Comparison of ENCODE assay signal across 31 mouse cellular contexts in the genomic region with DNA sequence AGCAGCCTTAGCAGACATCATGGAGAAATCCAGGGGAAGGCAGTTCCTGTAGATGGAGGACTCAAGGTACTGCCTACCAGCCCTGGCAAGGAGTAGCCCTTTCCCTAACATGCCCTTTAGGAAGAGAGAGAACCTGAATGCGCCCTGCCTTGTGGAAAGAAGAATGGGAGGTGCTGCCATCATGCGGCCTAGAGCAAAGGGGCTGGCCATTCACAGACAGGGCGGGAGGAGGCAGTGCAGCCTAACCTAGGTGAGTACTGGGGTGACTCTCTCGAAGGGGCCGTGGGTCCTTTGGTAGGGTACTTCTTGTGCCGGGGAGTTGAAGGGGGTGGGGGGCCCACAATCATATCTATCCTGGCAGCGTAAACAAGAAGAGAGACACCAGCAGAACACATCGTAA. TPM values are rescaled to one million over a fixed set of nuclear protein-coding genes. Genes with fewer than 3 reads are reported as not detected.
DNase-seq lines count a peak whose midpoint lies in the region; ATAC-seq and TF ChIP-seq lines count a peak whose summit lies in the region.
"Had no signal": no experiment of that assay in that cellular context is flagged by ENCODE, and none has a peak within 500 bp of the region (broad histone marks: within the 10 kb centered on the region; RNA-seq: fewer than 3 reads in every experiment).

No protein-coding gene starts in this region.

- no peaks in the 10 kb centered on the region for H3K27me3 ChIP-seq in forebrain, postnatal 0 days (ENCODE audit: insufficient read depth, low read length)
- no peaks in the 10 kb centered on the region for H3K27me3 ChIP-seq in forebrain, embryonic 11.5 days (ENCODE audit: control insufficient read depth, insufficient read depth, low read length)
- H3K27me3 ChIP-seq in kidney, adult 2 months (replicated peaks; ENCODE audit: control insufficient read depth, insufficient read depth, low read length) = no peaks in the 10 kb centered on the region
- H3K27me3 ChIP-seq: embryonic facial prominence, embryonic 12.5 days; forebrain, embryonic 15.5 days; limb, embryonic 13.5 days; lung, embryonic 15.5 days; midbrain, embryonic 12.5 days; neural tube, embryonic 13.5 days had no signal

- TF ChIP-seq CTCF in forebrain, postnatal 0 days (IDR thresholded peaks at IDR 0.05; ENCODE audit: low read depth) = peak; percentile 52
- TF ChIP-seq CTCF in layer of hippocampus, adult 2 months (conservative IDR thresholded peaks at IDR 0.05) = peak; percentile 43
- TF ChIP-seq CTCF in kidney, adult 2 months (conservative IDR thresholded peaks at IDR 0.05; ENCODE audit: insufficient read depth, insufficient read length, low read depth, low read length) = no peak

- no peak overlapping the region for H3K4me3 ChIP-seq in forebrain, postnatal 0 days (ENCODE audit: low read depth, low read length)
- no peak overlapping the region for H3K4me3 ChIP-seq in forebrain, embryonic 11.5 days (ENCODE audit: low read depth, low read length)
- no peak overlapping the region for H3K4me3 ChIP-seq in layer of hippocampus, adult 2 months
- no peak overlapping the region for H3K4me3 ChIP-seq in kidney, adult 2 months (ENCODE audit: insufficient read depth, low read depth, low read length)
- H3K4me3 ChIP-seq: embryonic facial prominence, embryonic 12.5 days; forebrain, embryonic 15.5 days; gastrocnemius, adult 2 months; heart, adult 2 months; heart, embryonic 12.5 days; kidney, embryonic 15.5 days; limb, embryonic 13.5 days; liver, embryonic 13.5 days; lung, embryonic 15.5 days; midbrain, embryonic 12.5 days; neural tube, embryonic 13.5 days had no signal

- H3K4me2 ChIP-seq in forebrain, postnatal 0 days (ENCODE audit: low read depth) = no peak overlapping the region
- H3K4me2 ChIP-seq in forebrain, embryonic 11.5 days (ENCODE audit: low read depth, low read length, severe bottlenecking) = no peak overlapping the region
- H3K4me2 ChIP-seq: embryonic facial prominence, embryonic 12.5 days; forebrain, embryonic 15.5 days; heart, embryonic 12.5 days; kidney, embryonic 15.5 days; limb, embryonic 13.5 days; liver, embryonic 13.5 days; lung, embryonic 15.5 days; midbrain, embryonic 12.5 days; neural tube, embryonic 13.5 days had no signal

- ATAC-seq in forebrain, postnatal 0 days = peak; percentile 42; the same call in 1 of the 2 replicates
- no peak for ATAC-seq in forebrain, embryonic 11.5 days (replicated peaks; ENCODE audit: low FRiP score)
- ATAC-seq: forebrain, embryonic 15.5 days had no signal

- no peak overlapping the region for H3K27ac ChIP-seq in forebrain, postnatal 0 days (ENCODE audit: low read depth, low read length)
- no peak overlapping the region for H3K27ac ChIP-seq in forebrain, embryonic 11.5 days (ENCODE audit: low read depth, low read length)
- H3K27ac ChIP-seq in layer of hippocampus, adult 2 months = no peak overlapping the region
- no peak overlapping the region for H3K27ac ChIP-seq in kidney, adult 2 months (ENCODE audit: insufficient read depth, low read depth, low read length)
- H3K27ac ChIP-seq: embryonic facial prominence, embryonic 12.5 days; forebrain, embryonic 15.5 days; gastrocnemius, adult 2 months; heart, adult 2 months; kidney, embryonic 15.5 days; limb, embryonic 13.5 days; liver, embryonic 13.5 days; lung, embryonic 15.5 days; midbrain, embryonic 12.5 days; neural tube, embryonic 13.5 days had no signal

- DNase-seq in forebrain, postnatal 0 days = no peak
- no peak for DNase-seq in forebrain, embryonic 11.5 days (ENCODE audit: low spot score)
- DNase-seq in layer of hippocampus, adult 2 months (ENCODE audit: low spot score in 2 of 2) = no peak
- DNase-seq in layer of hippocampus, postnatal 36 days = no peak
- peak; percentile 10 for DNase-seq in retina, postnatal 1 day
- no peak for DNase-seq in retina, embryonic 14.5 days (ENCODE audit: low spot score)
- no peak for DNase-seq in kidney, adult 2 months
- DNase-seq: adrenal gland, postnatal 36 days; cerebellum, adult 9-11 months; embryo, embryonic 11 days; gastrocnemius, adult 2 months; gastrocnemius, postnatal 36 days; heart, adult 2 months; heart, postnatal 10 days; kidney, adult 11 months; kidney, postnatal 25 days; liver, embryonic 13.5 days; lung, postnatal 36 days; right cerebral cortex, postnatal 25 days; thymus, adult 18-20 months; thymus, postnatal 25 days had no signal

- no peaks in the 10 kb centered on the region for H3K4me1 ChIP-seq in forebrain, postnatal 0 days (ENCODE audit: insufficient read depth)
- no peaks in the 10 kb centered on the region for H3K4me1 ChIP-seq in forebrain, embryonic 11.5 days (replicated peaks; ENCODE audit: control insufficient read depth, insufficient read depth, low read length)
- no peaks in the 10 kb centered on the region for H3K4me1 ChIP-seq in kidney, adult 2 months (ENCODE audit: control insufficient read depth, insufficient read depth, low read length)
- H3K4me1 ChIP-seq: embryonic facial prominence, embryonic 12.5 days; forebrain, embryonic 15.5 days; limb, embryonic 13.5 days; lung, embryonic 15.5 days; neural tube, embryonic 13.5 days had no signal

- no peaks in the 10 kb centered on the region for H3K9me3 ChIP-seq in forebrain, postnatal 0 days (ENCODE audit: low read length)
- H3K9me3 ChIP-seq in forebrain, embryonic 11.5 days (ENCODE audit: control insufficient read depth, low read length) = no peaks in the 10 kb centered on the region
- H3K9me3 ChIP-seq: embryonic facial prominence, embryonic 12.5 days; forebrain, embryonic 15.5 days; heart, embryonic 12.5 days; kidney, embryonic 15.5 days; limb, embryonic 13.5 days; liver, embryonic 13.5 days; lung, embryonic 15.5 days; midbrain, embryonic 12.5 days; neural tube, embryonic 13.5 days had no signal

- peaks cover 59% of the 10 kb centered on the region for H3K36me3 ChIP-seq in forebrain, postnatal 0 days (ENCODE audit: insufficient read depth)
- H3K36me3 ChIP-seq in forebrain, embryonic 11.5 days (ENCODE audit: control insufficient read depth, insufficient read depth, low read length) = no peaks in the 10 kb centered on the region
- H3K36me3 ChIP-seq in kidney, adult 2 months (ENCODE audit: control insufficient read depth, insufficient read depth, low read length) = no peaks in the 10 kb centered on the region
- H3K36me3 ChIP-seq: embryonic facial prominence, embryonic 12.5 days; heart, embryonic 12.5 days; kidney, embryonic 15.5 days; limb, embryonic 13.5 days; liver, embryonic 13.5 days; lung, embryonic 15.5 days had no signal

- 70% methylated on average over 8 of the region's 8 CpGs for WGBS in forebrain, postnatal 0 days
- WGBS in forebrain, embryonic 11.5 days = 57% methylated on average over 8 of the region's 8 CpGs
- WGBS in kidney, adult 2 months = 73% methylated on average over 8 of the region's 8 CpGs

- H3K9ac ChIP-seq in forebrain, postnatal 0 days = no peak overlapping the region
- H3K9ac ChIP-seq in forebrain, embryonic 11.5 days (ENCODE audit: low read length) = no peak overlapping the region
- H3K9ac ChIP-seq: embryonic facial prominence, embryonic 12.5 days; forebrain, embryonic 15.5 days; heart, embryonic 12.5 days; kidney, embryonic 15.5 days; limb, embryonic 13.5 days; liver, embryonic 13.5 days; lung, embryonic 15.5 days; midbrain, embryonic 12.5 days; neural tube, embryonic 13.5 days had no signal

- TF ChIP-seq POLR2A in kidney, adult 2 months (IDR thresholded peaks at IDR 0.05; ENCODE audit: low read depth, low read length) = no peak

RNA-seq across cellular contexts. Expression of a gene that starts 41.7 kb away (rescaled TPM):
- 14.9 and 17.8 TPM in 2 replicates for total RNA-seq in forebrain, postnatal 0 days (2014; rRNA removed)
- polyA plus RNA-seq in forebrain, postnatal 0 days (2015; fragmentation: Nextera tagmentation; extraction: Ambion mirVana) = 12.1 and 24.2 TPM in 2 replicates
- 18.7 and 19.3 TPM in 2 replicates for polyA plus RNA-seq in forebrain, embryonic 11.5 days (2014; fragmentation: Nextera tagmentation; extraction: Ambion mirVana)
- total RNA-seq in layer of hippocampus, adult 2 months (2021) = 10 to 100 TPM; 14.1 to 15.7 TPM
- total RNA-seq in layer of hippocampus, postnatal 36 days (2021) = 10 to 100 TPM; 14.1 to 14.4 TPM
- 37.8 and 42.6 TPM in 2 replicates for polyA plus RNA-seq in kidney, adult 2 months (2012; rRNA removed)
- total RNA-seq: gastrocnemius, adult 2 months; heart, adult 2 months; hematopoietic stem cell, adult 5-6 weeks; megakaryocyte, adult 5-6 weeks had no signal
- polyA plus RNA-seq: heart, adult 2 months had no signal

RNA-seq across cellular contexts. Expression of a gene that starts 50.1 kb away (rescaled TPM):
- 113 and 134 TPM in 2 replicates for total RNA-seq in forebrain, postnatal 0 days (2014; rRNA removed)
- 24.7 and 31.7 TPM in 2 replicates for polyA plus RNA-seq in forebrain, postnatal 0 days (2015; fragmentation: Nextera tagmentation; extraction: Ambion mirVana)
- 13.6 and 13.9 TPM in 2 replicates for polyA plus RNA-seq in forebrain, embryonic 11.5 days (2014; fragmentation: Nextera tagmentation; extraction: Ambion mirVana)
- total RNA-seq in layer of hippocampus, adult 2 months (2021) = 100 to 1,000 TPM; 327 to 335 TPM
- total RNA-seq in layer of hippocampus, postnatal 36 days (2021) = 100 to 1,000 TPM; 336 to 348 TPM
- polyA plus RNA-seq in kidney, adult 2 months (2012; rRNA removed) = 0.05 and 0.31 TPM in 2 replicates
- total RNA-seq: gastrocnemius, adult 2 months; gastrocnemius, postnatal 36 days; heart, postnatal 10 days; hematopoietic stem cell, adult 5-6 weeks; megakaryocyte, adult 5-6 weeks had no signal
